Mouse (Mus musculus): Measurements from ENCODE around the gene Rbm7. TPM values are rescaled to one million over a fixed set of nuclear protein-coding genes. Genes with fewer than 3 reads are reported as not detected.

Rbm7 gene
- polyA plus RNA-seq, 1 experiment from 2014 or later = 71.4 TPM

DNA sequence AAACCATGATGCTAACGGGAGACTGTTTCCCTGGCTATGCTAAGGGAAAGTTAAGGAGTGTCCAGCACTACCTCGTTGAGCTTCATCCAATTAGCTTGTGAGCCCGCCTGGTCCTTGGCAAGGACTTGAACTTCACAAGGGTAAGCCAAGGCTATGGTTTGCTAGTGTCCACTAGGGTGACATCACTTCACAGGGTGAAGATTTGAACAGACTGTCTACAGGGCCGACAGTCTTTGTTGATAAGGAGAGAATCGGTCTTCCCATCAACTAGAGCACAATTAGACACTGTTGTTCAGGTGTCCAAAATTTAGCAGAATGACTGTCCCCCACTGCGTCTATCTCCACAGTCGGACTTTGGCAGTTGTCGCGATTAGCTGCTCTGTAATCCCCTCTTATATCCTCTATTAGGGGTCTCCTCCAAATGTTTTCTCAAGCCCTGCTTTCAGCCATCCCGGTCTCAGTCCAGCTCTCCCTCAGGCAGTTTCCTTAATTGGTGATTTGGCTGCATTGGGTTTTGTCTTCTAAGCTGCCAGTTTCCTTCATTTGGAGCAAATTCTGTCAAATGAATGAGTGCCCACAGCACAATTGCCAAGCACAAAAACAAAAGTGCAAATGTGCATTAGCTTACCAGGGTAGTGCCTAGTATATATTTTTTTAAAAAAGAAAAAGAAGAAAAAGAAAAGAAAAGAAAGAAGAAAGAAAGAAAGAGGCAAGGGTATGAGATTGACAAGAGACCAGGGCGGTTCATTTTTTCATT lies 21.7 kb upstream of the Rbm7 start:
- H3K9ac ChIP-seq = no peak overlapping the region
- WGBS = 72% methylated on average over 11 of the region's 11 CpGs
- no peak overlapping the region for H3K4me3 ChIP-seq
- H3K4me1 ChIP-seq (replicated peaks) = peaks cover 9% of the 10 kb centered on the region; the same call in 1 of the 2 replicates
- no peak for ATAC-seq (ENCODE audit: low FRiP score, low read depth)
- H3K9me3 ChIP-seq = no peaks in the 10 kb centered on the region
- no peaks in the 10 kb centered on the region for H3K27me3 ChIP-seq
- H3K36me3 ChIP-seq = no peaks in the 10 kb centered on the region
- peak overlapping the region; percentile 26 for H3K4me2 ChIP-seq
- H3K27ac ChIP-seq (replicated peaks) = peak overlapping the region; percentile 26

- Histone ChIP-seq H3K27ac (replicated peaks) (no peak overlapping the region), H3K36me3 (no peaks in the 10 kb centered on the region), H3K9me3 (no peaks in the 10 kb centered on the region), H3K9ac (no peak overlapping the region), H3K4me3 (no peak overlapping the region), H3K4me1 (replicated peaks) (peaks cover 9% of the 10 kb centered on the region; the same call in 1 of the 2 replicates), H3K4me2 (no peak overlapping the region), H3K27me3 (no peaks in the 10 kb centered on the region)
- ATAC-seq (ENCODE audit: low FRiP score, low read depth) = no peak
- WGBS = 59% methylated on average over 1 of the region's 1 CpGs
These were observed 20.2 kb upstream of the Rbm7 start for GRCm38 (mm10) chr9:48515332-48515731.

DNA sequence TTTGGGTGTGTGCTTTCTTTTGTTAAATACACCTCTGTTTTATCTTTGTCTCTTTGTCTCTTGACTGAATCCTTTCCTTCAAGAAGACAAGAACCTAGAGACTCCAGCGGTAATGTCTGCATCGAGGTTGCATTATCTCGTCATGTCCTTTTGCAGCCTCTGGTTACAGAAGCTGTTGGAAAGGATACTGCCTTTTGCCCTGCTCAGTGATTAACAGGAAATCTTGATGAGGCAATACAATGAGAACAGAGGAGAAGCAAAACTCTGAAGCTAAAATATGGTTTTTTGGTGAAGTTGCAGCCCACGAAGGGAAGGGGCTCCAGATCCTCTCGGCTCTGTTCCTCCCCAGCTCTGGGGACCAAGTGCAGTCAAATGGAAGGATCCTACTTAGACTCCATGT lies 15.0 kb upstream of the Rbm7 start:
- 91% methylated on average over 5 of the region's 5 CpGs for WGBS
- H3K27ac ChIP-seq (replicated peaks) = no peak overlapping the region
- H3K4me2 ChIP-seq = no peak overlapping the region
- no peaks in the 10 kb centered on the region for H3K27me3 ChIP-seq
- no peaks in the 10 kb centered on the region for H3K4me1 ChIP-seq (replicated peaks)
- no peak overlapping the region for H3K4me3 ChIP-seq
- no peak for ATAC-seq (ENCODE audit: low FRiP score, low read depth)
- H3K9ac ChIP-seq = no peak overlapping the region
- H3K36me3 ChIP-seq = no peaks in the 10 kb centered on the region
- no peaks in the 10 kb centered on the region for H3K9me3 ChIP-seq

DNA sequence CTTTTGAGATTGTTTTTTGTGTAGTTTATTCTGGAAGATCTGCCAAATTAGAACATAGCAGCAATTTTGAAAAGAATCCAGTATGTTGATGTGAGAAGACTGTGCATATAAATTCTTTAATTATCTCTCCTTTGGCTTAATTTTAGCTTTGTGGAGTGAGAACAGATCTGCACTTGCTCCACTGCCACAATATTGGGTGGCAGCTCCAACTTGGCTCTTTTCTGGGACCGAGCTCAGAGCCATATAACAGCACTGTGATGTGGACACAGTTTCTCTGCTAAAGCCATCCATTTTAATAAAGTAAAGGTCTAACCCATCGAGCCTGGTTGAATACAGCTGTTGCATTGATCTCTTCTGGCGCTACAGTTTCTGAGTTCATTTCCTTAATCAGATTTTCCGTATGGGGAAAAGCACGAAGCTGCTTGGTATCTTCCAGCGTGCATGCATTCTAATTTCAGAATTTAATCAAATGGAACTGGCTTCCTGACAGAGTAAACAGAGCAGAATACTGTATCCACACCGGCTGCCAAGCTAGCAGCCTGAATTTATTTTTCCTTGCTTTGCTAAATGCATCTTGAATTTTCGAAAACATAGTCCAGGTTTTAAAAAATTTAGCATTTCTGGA lies 9.8 kb upstream of the Rbm7 start:
- Histone ChIP-seq H3K4me2 (no peak overlapping the region), H3K27ac (replicated peaks) (peak overlapping the region; percentile 22; the same call in 1 of the 2 replicates), H3K27me3 (no peaks in the 10 kb centered on the region), H3K9ac (no peak overlapping the region), H3K4me1 (replicated peaks) (no peaks in the 10 kb centered on the region), H3K36me3 (no peaks in the 10 kb centered on the region), H3K4me3 (no peak overlapping the region), H3K9me3 (no peaks in the 10 kb centered on the region)
- no peak for ATAC-seq (ENCODE audit: low FRiP score, low read depth)
- 67% methylated on average over 8 of the region's 8 CpGs for WGBS

DNA sequence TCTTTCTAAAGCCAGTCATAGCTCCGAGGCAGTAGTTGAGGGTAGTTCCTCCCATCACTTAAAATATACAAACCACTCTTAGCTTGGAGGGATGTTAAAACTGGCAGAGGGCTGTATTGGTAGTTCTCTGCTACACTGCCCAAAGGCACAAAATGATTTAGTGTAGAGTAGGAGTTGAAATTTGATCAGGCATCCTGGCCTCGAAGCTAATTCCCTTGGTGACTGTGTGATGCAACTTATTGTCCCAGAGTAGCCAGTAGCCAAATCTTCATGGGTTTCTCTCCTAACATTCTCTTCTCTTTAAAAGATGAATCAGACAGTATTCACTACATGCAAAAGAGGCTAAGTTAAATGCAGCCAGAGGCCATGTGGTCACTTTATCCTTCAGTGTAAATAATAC lies 7.9 kb upstream of the Rbm7 start:
- Histone ChIP-seq H3K9ac (no peak overlapping the region), H3K4me1 (replicated peaks) (no peaks in the 10 kb centered on the region), H3K36me3 (no peaks in the 10 kb centered on the region), H3K27me3 (no peaks in the 10 kb centered on the region), H3K4me2 (no peak overlapping the region), H3K27ac (replicated peaks) (no peak overlapping the region), H3K4me3 (no peak overlapping the region), H3K9me3 (no peaks in the 10 kb centered on the region)
- 73% methylated on average over 2 of the region's 2 CpGs for WGBS
- no peak for ATAC-seq (ENCODE audit: low FRiP score, low read depth)

GRCm38 (mm10) chr9:48501192-48501591 lies 6.1 kb upstream of the Rbm7 start:
- WGBS = 84% methylated on average over 7 of the region's 7 CpGs
- Histone ChIP-seq H3K27me3 (no peaks in the 10 kb centered on the region), H3K4me2 (no peak overlapping the region), H3K4me1 (replicated peaks) (peaks cover 1% of the 10 kb centered on the region), H3K9me3 (no peaks in the 10 kb centered on the region), H3K27ac (replicated peaks) (no peak overlapping the region), H3K9ac (no peak overlapping the region), H3K36me3 (no peaks in the 10 kb centered on the region), H3K4me3 (no peak overlapping the region)
- no peak for ATAC-seq (ENCODE audit: low FRiP score, low read depth)

GRCm38 (mm10) chr9:48495548-48495932 lies 441 bp upstream of the Rbm7 start:
- peak overlapping the region; percentile 85 for H3K4me3 ChIP-seq
- H3K27ac ChIP-seq (replicated peaks) = peak overlapping the region; percentile 96
- peak overlapping the region; percentile 91 for H3K4me2 ChIP-seq
- ATAC-seq (ENCODE audit: low FRiP score, low read depth) = peak; percentile 84
- no peaks in the 10 kb centered on the region for H3K9me3 ChIP-seq
- no peaks in the 10 kb centered on the region for H3K27me3 ChIP-seq
- peaks cover 24% of the 10 kb centered on the region for H3K36me3 ChIP-seq
- H3K9ac ChIP-seq = peak overlapping the region; percentile 73
- 2% methylated on average over 34 of the region's 34 CpGs for WGBS
- peaks cover 21% of the 10 kb centered on the region for H3K4me1 ChIP-seq (replicated peaks)

GRCm38 (mm10) chr9:48481214-48482134 lies 13.6 kb downstream of the Rbm7 start:
- peak overlapping the region; percentile 83 for H3K4me3 ChIP-seq
- 0 out of 2 replicates have a peak overlapping the region, but pooled peaks have one; percentile 2 for H3K9ac ChIP-seq
- H3K4me2 ChIP-seq = peak overlapping the region; percentile 87
- H3K36me3 ChIP-seq = 0 out of 2 replicates have a peak, but pooled peaks cover under 1% of the 10 kb centered on the region
- ATAC-seq (ENCODE audit: low FRiP score, low read depth) = no peak
- peaks cover 11% of the 10 kb centered on the region for H3K4me1 ChIP-seq (replicated peaks)
- 39% methylated on average over 20 of the region's 20 CpGs for WGBS
- no peak overlapping the region for H3K27ac ChIP-seq (replicated peaks)
- no peaks in the 10 kb centered on the region for H3K9me3 ChIP-seq
- 0 out of 2 replicates have a peak, but pooled peaks cover 3% of the 10 kb centered on the region for H3K27me3 ChIP-seq

DNA sequence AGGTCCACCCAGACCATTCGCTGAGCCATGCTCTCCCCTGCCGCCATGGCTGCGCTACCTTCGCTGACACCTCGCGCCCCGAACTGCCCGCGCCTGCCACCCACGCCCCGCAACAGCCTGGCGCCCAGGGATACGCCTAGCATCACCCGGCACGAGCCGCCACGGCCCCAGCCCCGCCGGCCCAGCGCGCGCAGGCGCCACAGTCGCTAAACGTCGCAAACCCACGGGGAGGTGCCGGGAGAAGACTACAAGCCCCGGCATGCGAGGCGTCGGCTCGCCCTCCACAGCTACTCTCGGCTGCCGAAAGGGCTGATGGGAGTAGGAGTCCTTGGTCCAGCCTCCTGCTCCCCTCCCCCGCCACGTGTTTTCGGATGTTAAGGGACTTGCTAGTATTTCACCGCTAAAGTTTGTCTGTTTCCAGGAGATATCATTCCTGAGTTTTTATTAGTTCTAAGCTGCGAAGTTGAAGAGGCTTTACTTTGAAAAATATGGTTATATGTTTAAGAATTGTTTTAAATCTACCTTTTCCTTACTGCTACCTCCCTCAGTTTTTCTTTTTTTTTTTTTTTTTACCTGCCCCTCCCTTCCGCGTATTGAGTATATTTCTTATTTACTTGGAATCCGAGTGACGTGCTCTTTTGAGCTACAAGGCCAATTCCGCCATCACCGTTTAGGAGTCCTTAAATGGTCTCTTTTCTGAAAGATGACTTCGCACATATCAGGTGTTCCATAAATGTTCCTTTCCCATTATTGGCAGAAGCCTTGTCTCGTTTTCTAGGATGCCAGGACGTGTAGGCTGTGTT lies 14.5 kb downstream of the Rbm7 start, which contains the start of gene Rexo2:
Gene Rexo2, minus strand, starts transcription at position 213 of the 803 bp plus-strand sequence.
- 1% methylated on average over 49 of the region's 49 CpGs for WGBS
- H3K36me3 ChIP-seq = no peaks in the 10 kb centered on the region
- peaks cover 11% of the 10 kb centered on the region for H3K4me1 ChIP-seq (replicated peaks)
- peak within 1 kb of the TSS; percentile 83 for H3K4me3 ChIP-seq
- peak within 1 kb of the TSS; percentile 87 for H3K4me2 ChIP-seq
- H3K9me3 ChIP-seq = no peaks in the 10 kb centered on the region
- peak within 1 kb of the TSS; percentile 63 for H3K9ac ChIP-seq
- 0 out of 2 replicates have a peak, but pooled peaks cover 3% of the 10 kb centered on the region for H3K27me3 ChIP-seq
- no peak within 1 kb of the TSS for H3K27ac ChIP-seq (replicated peaks)
- ATAC-seq (ENCODE audit: low FRiP score, low read depth) = peak; percentile 99

GRCm38 (mm10) chr9:48479838-48480410 lies 15.2 kb downstream of the Rbm7 start:
- Histone ChIP-seq H3K27me3 (0 out of 2 replicates have a peak, but pooled peaks cover 3% of the 10 kb centered on the region), H3K4me2 (peak overlapping the region; percentile 87), H3K36me3 (no peaks in the 10 kb centered on the region), H3K9me3 (no peaks in the 10 kb centered on the region), H3K4me3 (peak overlapping the region; percentile 83), H3K27ac (replicated peaks) (no peak overlapping the region), H3K9ac (peak overlapping the region; percentile 63), H3K4me1 (replicated peaks) (peaks cover 11% of the 10 kb centered on the region)
- no peak; the same call in 1 of the 2 replicates for ATAC-seq (ENCODE audit: low FRiP score, low read depth)
- 7% methylated on average over 24 of the region's 25 CpGs for WGBS

DNA sequence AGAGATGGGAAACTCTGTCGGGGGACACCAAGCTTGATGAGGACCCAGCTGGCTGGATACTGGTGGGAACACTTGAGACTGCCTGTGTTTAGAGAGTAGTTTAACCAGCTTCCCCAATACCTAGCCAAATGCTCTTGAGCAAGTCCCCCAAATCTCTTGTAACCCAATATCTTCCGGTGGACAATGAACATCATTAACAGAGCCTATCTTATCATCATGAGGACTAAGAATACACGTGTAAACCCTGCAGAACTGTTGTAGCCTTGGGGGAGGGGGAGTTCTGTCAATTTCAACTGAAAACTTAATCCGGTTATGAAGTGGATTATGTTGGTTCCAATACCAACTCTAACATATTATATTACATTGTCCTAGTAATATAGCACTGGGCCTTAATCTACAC lies 16.3 kb downstream of the Rbm7 start:
- Histone ChIP-seq H3K4me3 (no peak overlapping the region), H3K36me3 (no peaks in the 10 kb centered on the region), H3K9ac (no peak overlapping the region), H3K9me3 (no peaks in the 10 kb centered on the region), H3K4me2 (no peak overlapping the region), H3K4me1 (replicated peaks) (peaks cover 11% of the 10 kb centered on the region), H3K27ac (replicated peaks) (no peak overlapping the region), H3K27me3 (0 out of 2 replicates have a peak, but pooled peaks cover 3% of the 10 kb centered on the region)
- WGBS = 95% methylated on average over 4 of the region's 4 CpGs
- no peak for ATAC-seq (ENCODE audit: low FRiP score, low read depth)

Data from hindbrain, embryonic 15.5 days (tissue).